Mouse (Mus musculus) forebrain, postnatal 0 days (tissue): ENCODE results near the gene Nppc. TPM values are rescaled to one million over a fixed set of nuclear protein-coding genes. Genes with fewer than 3 reads are reported as not detected.
A peak's percentile ranks its signal among the peaks of the same experiment; 100 is the strongest.

Source experiments
- ATAC-seq: fragments of 200-750 bp; cut with Nextera tagmentation; 2 replicates; pipeline ENCODE4 v1.8.0; 2017; ENCODE audit warnings: mild to moderate bottlenecking, moderate library complexity
- DNase-seq: peaks from one replicate; pipeline ENCODE4 v3.0.0-alpha.2; 2015
- H3K27ac ChIP-seq: fragments of 300-500 bp; sonication (generic); 2 replicates; pipeline ENCODE4 v1.5.1; 2014; ENCODE audit warnings: low read depth, mild to moderate bottlenecking, antibody characterized with exemption, low read length, moderate library complexity, mixed read lengths
- H3K27me3 ChIP-seq: fragments of 300-500 bp; sonication (generic); 2 replicates; pipeline ENCODE4 v1.6.1; 2014; ENCODE audit warnings: mild to moderate bottlenecking, low read length, mixed read lengths; ENCODE audit not compliant: insufficient read depth
- H3K36me3 ChIP-seq: fragments of 300-500 bp; sonication (generic); 2 replicates; pipeline ENCODE4 v1.6.1; 2014; ENCODE audit warnings: mild to moderate bottlenecking, moderate library complexity; ENCODE audit not compliant: insufficient read depth
- H3K4me1 ChIP-seq: fragments of 300-500 bp; sonication (generic); 2 replicates; pipeline ENCODE4 v1.6.1; 2014; ENCODE audit warnings: antibody characterized with exemption; ENCODE audit not compliant: insufficient read depth
- H3K4me2 ChIP-seq: fragments of 300-500 bp; sonication (generic); 2 replicates; pipeline ENCODE4 v1.6.1; 2014; ENCODE audit warnings: low read depth, mild to moderate bottlenecking, moderate library complexity
- H3K4me3 ChIP-seq: fragments of 300-500 bp; sonication (generic); 2 replicates; pipeline ENCODE4 v1.5.1; 2014; ENCODE audit warnings: low read depth, low read length, mixed read lengths
- H3K9ac ChIP-seq: fragments of 300-500 bp; sonication (generic); 2 replicates; pipeline ENCODE4 v1.6.1; 2014; ENCODE audit warnings: mild to moderate bottlenecking
- H3K9me3 ChIP-seq: fragments of 300-500 bp; sonication (generic); 2 replicates; pipeline ENCODE4 v1.6.1; 2016; ENCODE audit warnings: low read length
- CTCF ChIP-seq: sonication (generic); IDR thresholded peaks from 2 replicates; pipeline ENCODE4 v1.5.1; 2016; ENCODE audit warnings: antibody characterized with exemption, control low read depth, low read depth
- WGBS: fragments of 180-500 bp; shearing (Covaris S2); extraction: QIAGEN DNeasy Blood & Tissue Kit; methylation state at CpG from one replicate; pipeline ENCODE4 v1.1.7; 2014; 5-methylcytosine and 5-hydroxymethylcytosine counted together
- microRNA-seq, 2 experiments: library from miRNA; unstranded; fragments of <30 nt; microRNA quantifications; one replicate each; pipeline ENCODE4; 2016
- polyA plus RNA-seq: library from polyadenylated mRNA; unstranded; fragments of >200 nt; fragmentation: Nextera tagmentation; extraction: Ambion mirVana; gene quantifications from 2 replicates; pipeline ENCODE4 v1.2.1, GENCODE M21; 2015
- total RNA-seq: library from RNA; depleted of rRNA; stranded (reverse); fragments of >200 nt; gene quantifications from 2 replicates; pipeline ENCODE4 v1.2.3, GENCODE M21; 2014; rRNA removed

Nppc gene
- total and polyA plus RNA-seq, 2 experiments from 2014 or later, result 5.7 to 9.2 TPM

DNA sequence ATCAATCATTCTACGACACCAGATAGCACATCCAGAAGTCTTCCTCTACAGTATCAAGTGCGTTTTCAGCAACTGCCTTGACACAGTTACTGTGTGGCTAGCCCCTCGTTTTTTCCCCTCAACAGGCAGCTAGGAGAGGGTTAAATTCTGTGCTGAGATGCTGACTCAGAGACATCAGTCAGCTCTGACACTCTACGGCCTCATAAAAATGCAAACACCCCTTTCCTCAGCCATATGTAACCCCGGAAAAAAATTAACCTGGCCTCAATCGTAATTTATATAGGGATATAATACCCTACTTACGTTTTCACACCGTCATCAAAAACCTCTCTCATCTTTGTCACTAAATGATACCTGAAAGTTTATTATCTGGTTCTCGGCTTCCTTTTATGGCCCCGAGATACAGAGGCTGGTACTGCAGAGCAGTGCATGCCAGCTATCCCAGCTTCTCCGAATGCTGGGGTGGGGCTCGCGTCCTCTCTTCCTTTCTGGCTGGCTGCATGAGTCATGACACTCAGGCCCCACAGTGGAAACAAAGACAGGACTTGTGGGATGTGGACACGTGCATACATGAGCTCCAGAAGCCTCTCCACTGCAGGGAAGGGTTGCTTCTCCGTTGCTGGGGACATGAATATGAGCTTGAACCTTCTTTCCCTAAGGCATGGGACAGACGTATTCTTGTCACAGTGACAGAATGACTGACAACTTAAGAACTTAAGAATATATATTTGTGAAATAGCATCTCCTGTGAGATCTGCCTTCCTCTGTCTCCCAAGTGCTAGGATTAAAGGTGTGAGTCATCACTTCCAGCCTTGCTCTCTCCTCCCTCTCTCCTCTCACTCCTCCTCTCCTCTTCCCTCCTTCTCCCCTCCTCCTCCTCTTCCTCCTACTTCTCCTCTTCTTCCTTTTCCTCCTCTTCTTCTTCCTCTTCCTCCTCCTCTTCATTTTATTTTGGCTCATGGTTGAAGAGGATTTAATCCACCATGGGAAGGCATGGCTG, 47.1 kb downstream of the Nppc start:
- Histone ChIP-seq H3K9ac (no peak overlapping the region), H3K27ac (no peak overlapping the region), H3K9me3 (no peaks in the 10 kb centered on the region), H3K4me1 (no peaks in the 10 kb centered on the region), H3K36me3 (no peaks in the 10 kb centered on the region), H3K27me3 (no peaks in the 10 kb centered on the region), H3K4me2 (no peak overlapping the region), H3K4me3 (no peak overlapping the region)
- WGBS, result 72% methylated on average over 16 of the region's 16 CpGs
- TF ChIP-seq CTCF, result no peak
- no peak for DNase-seq
- no peak for ATAC-seq

DNA sequence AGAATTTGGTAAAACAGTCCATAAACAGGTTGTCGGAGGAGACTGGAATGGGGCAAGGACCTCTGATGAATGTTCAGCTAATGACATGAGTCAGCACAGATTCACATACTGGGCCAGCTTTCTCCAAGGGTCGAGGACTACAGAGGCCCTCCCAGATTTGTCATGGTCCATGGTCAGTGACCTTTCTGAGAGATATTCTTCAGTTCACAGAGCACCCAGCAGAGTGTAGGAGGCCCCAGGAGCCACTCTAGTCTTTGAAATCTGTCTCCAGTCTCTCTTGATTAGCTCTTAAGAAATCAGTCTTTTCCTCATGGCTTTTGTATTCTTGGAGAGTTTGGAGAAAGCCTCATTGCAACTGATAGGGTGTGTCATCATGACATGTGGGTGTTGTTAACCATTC, 48.1 kb downstream of the Nppc start:
- ATAC-seq, result no peak
- no peaks in the 10 kb centered on the region for H3K4me1 ChIP-seq
- DNase-seq, result no peak
- H3K4me2 ChIP-seq, result no peak overlapping the region
- no peaks in the 10 kb centered on the region for H3K27me3 ChIP-seq
- no peak overlapping the region for H3K9ac ChIP-seq
- H3K9me3 ChIP-seq, result no peaks in the 10 kb centered on the region
- TF ChIP-seq CTCF, result no peak
- 73% methylated on average over 2 of the region's 2 CpGs for WGBS
- no peak overlapping the region for H3K4me3 ChIP-seq
- no peak overlapping the region for H3K27ac ChIP-seq
- H3K36me3 ChIP-seq, result no peaks in the 10 kb centered on the region

DNA sequence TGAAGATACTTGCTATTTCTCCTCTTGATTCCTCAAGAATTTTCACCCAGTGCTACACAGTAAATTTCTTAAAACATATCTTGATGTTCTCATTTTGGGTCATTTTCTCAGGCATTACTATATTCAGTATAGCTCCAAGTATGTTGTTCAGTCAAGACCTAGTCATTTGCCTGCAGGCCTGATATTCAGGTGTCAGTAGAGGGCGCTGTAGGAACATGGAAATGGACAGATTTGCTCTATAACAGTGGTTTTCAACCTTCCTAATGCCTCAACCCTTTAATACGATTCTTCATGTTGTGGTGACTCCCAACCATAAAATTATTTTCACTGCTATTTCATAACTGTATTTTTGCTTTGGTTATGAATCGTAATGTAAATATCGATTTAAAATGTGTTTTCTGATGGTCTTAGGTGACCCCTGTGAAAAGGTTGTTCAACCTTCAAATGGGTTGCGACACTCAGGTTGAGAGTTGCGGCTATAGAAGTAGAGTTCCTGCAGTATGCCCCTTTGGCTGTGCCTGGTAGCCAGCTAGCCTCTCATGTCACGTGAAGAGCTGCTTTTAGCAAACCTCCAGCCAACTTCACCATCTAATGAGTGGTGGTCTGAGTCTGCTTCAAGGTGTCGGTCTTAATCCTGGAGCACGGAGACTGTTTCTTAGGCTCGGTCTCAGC, 51.8 kb downstream of the Nppc start:
- no peak overlapping the region for H3K4me3 ChIP-seq
- no peak overlapping the region for H3K9ac ChIP-seq
- H3K4me1 ChIP-seq, result no peaks in the 10 kb centered on the region
- no peaks in the 10 kb centered on the region for H3K36me3 ChIP-seq
- H3K4me2 ChIP-seq, result no peak overlapping the region
- ATAC-seq (peak; percentile 79), DNase-seq (peak; percentile 90)
- no peaks in the 10 kb centered on the region for H3K27me3 ChIP-seq
- H3K9me3 ChIP-seq, result no peaks in the 10 kb centered on the region
- no peak overlapping the region for H3K27ac ChIP-seq
- 61% methylated on average over 10 of the region's 10 CpGs for WGBS
- peak; percentile 89 for TF ChIP-seq CTCF

Small RNA genes lying within 50 kb of the gene (microRNA-seq; reads per million reads assigned to microRNA genes)
- gene Gm22955, result 0 reads per million in 2 experiments

Other genes starting within 250 kb of the Nppc start
- gene Nmur1, start 244.3 kb downstream of the Nppc start, total RNA-seq, result 0.15 and 0.33 TPM in 2 replicates
- gene Nmur1, start 244.3 kb downstream of the Nppc start, polyA plus RNA-seq, result 0.17 and 0.19 TPM in 2 replicates
- gene Tex44, start 244.2 kb downstream of the Nppc start, total RNA-seq, result 0.29 TPM in 1 of 2 replicates, not detected in the other
- not detected in 2 replicates for gene Tex44, start 244.2 kb downstream of the Nppc start, polyA plus RNA-seq
- gene Ptma, start 143.8 kb downstream of the Nppc start, total RNA-seq, result 1,921 and 1,968 TPM in 2 replicates
- gene Ptma, start 143.8 kb downstream of the Nppc start, polyA plus RNA-seq, result 1,724 and 1,908 TPM in 2 replicates
- 44.9 and 59.0 TPM in 2 replicates for gene Pde6d, start 87.9 kb downstream of the Nppc start, total RNA-seq
- gene Pde6d, start 87.9 kb downstream of the Nppc start, polyA plus RNA-seq, result 110 and 116 TPM in 2 replicates
- gene Cops7b, start 87.7 kb downstream of the Nppc start, total RNA-seq, result 37.6 and 40.3 TPM in 2 replicates
- 54.3 and 54.7 TPM in 2 replicates for gene Cops7b, start 87.7 kb downstream of the Nppc start, polyA plus RNA-seq
- 49.2 and 53.6 TPM in 2 replicates for gene Dis3l2, start 33.2 kb upstream of the Nppc start, total RNA-seq
- 31.7 and 35.0 TPM in 2 replicates for gene Dis3l2, start 33.2 kb upstream of the Nppc start, polyA plus RNA-seq